Mouse (Mus musculus): ENCODE data around the gene Pgrmc2.

Gene Pgrmc2

GRCm38 (mm10) chr3:41082885-41083789 lies at the start of gene Pgrmc2:
TSS of gene Pgrmc2 (minus strand) at chr3:41083046.
- peak; percentile 93 for DNase-seq (ENCODE audit: low spot score)

- no peak for DNase-seq (ENCODE audit: low spot score)
Observed at GRCm38 (mm10) chr3:41124000-41124294, 41.1 kb upstream of the Pgrmc2 start.

- DNase-seq (ENCODE audit: low spot score), result peak; percentile 20
Observed at GRCm38 (mm10) chr3:41123190-41123999, 40.5 kb upstream of the Pgrmc2 start.

- DNase-seq (ENCODE audit: low spot score), result no peak
Observed at GRCm38 (mm10) chr3:41118173-41118572, 35.3 kb upstream of the Pgrmc2 start.

- DNase-seq (ENCODE audit: low spot score), result no peak
Observed at GRCm38 (mm10) chr3:41117447-41117846, 34.6 kb upstream of the Pgrmc2 start.

GRCm38 (mm10) chr3:41113186-41113585 lies 30.3 kb upstream of the Pgrmc2 start:
- no peak for DNase-seq (ENCODE audit: low spot score)

GRCm38 (mm10) chr3:41108306-41108785 lies 25.5 kb upstream of the Pgrmc2 start:
- no peak for DNase-seq (ENCODE audit: low spot score)

GRCm38 (mm10) chr3:41107600-41108305 lies 24.9 kb upstream of the Pgrmc2 start:
- DNase-seq (ENCODE audit: low spot score), result no peak

GRCm38 (mm10) chr3:41101905-41102304 lies 19.1 kb upstream of the Pgrmc2 start:
- no peak for DNase-seq (ENCODE audit: low spot score)

GRCm38 (mm10) chr3:41100157-41100556 lies 17.3 kb upstream of the Pgrmc2 start:
- DNase-seq (ENCODE audit: low spot score), result no peak

- no peak for DNase-seq (ENCODE audit: low spot score)
Observed at GRCm38 (mm10) chr3:41099672-41100071, 16.8 kb upstream of the Pgrmc2 start.

GRCm38 (mm10) chr3:41093210-41093609 lies 10.4 kb upstream of the Pgrmc2 start:
- no peak for DNase-seq (ENCODE audit: low spot score)

GRCm38 (mm10) chr3:41092311-41092710 lies 9.5 kb upstream of the Pgrmc2 start:
- DNase-seq (ENCODE audit: low spot score), result no peak

- DNase-seq (ENCODE audit: low spot score), result no peak
Observed at GRCm38 (mm10) chr3:41090839-41091238, 8.0 kb upstream of the Pgrmc2 start.

- DNase-seq (ENCODE audit: low spot score), result no peak
Observed at GRCm38 (mm10) chr3:41087071-41087470, 4.2 kb upstream of the Pgrmc2 start.

GRCm38 (mm10) chr3:41084421-41084820 lies 1.6 kb upstream of the Pgrmc2 start:
- no peak for DNase-seq (ENCODE audit: low spot score)

GRCm38 (mm10) chr3:41083790-41084112 lies 905 bp upstream of the Pgrmc2 start:
- no peak for DNase-seq (ENCODE audit: low spot score)

- DNase-seq (ENCODE audit: low spot score), result peak; percentile 17
Observed at GRCm38 (mm10) chr3:41082520-41082884, 344 bp downstream of the Pgrmc2 start.

GRCm38 (mm10) chr3:41081474-41082301 lies 1.2 kb downstream of the Pgrmc2 start:
- DNase-seq (ENCODE audit: low spot score), result no peak

- DNase-seq (ENCODE audit: low spot score), result no peak
Observed at GRCm38 (mm10) chr3:41080724-41081123, 2.1 kb downstream of the Pgrmc2 start.

- DNase-seq (ENCODE audit: low spot score), result no peak
Observed at GRCm38 (mm10) chr3:41078673-41079072, 4.2 kb downstream of the Pgrmc2 start.

GRCm38 (mm10) chr3:41075376-41075775 lies 7.5 kb downstream of the Pgrmc2 start:
- DNase-seq (ENCODE audit: low spot score), result no peak

All from layer of hippocampus, adult 9-10 months (tissue).